Mouse (Mus musculus) liver, postnatal 0 days (tissue): ENCODE data around the gene Dnajc12. TPM values are rescaled to one million over a fixed set of nuclear protein-coding genes. Genes with fewer than 3 reads are reported as not detected.

Experiments used
- ATAC-seq: fragments of 200-750 bp; cut with Nextera tagmentation; 2 replicates; pipeline ENCODE4 v1.8.0; 2017; ENCODE audit warnings: mild to moderate bottlenecking, moderate library complexity
- DNase-seq: peaks from one replicate; pipeline ENCODE4 v3.0.0-alpha.2; 2016
- H3K27ac ChIP-seq: fragments of 300-500 bp; sonication (generic); 2 replicates; pipeline ENCODE4 v1.5.1; 2014; ENCODE audit warnings: antibody characterized with exemption, moderate library complexity, mild to moderate bottlenecking, low read depth
- H3K27me3 ChIP-seq: fragments of 300-500 bp; sonication (generic); 2 replicates; pipeline ENCODE4 v1.6.1; 2014; ENCODE audit warnings: low read length, control low read depth, mixed read lengths; ENCODE audit not compliant: insufficient read depth
- H3K36me3 ChIP-seq: fragments of 300-500 bp; sonication (generic); replicated peaks from 2 replicates; pipeline ENCODE4 v1.6.1; 2014; ENCODE audit warnings: mild to moderate bottlenecking, control low read depth, low read length, moderate library complexity, mixed read lengths; ENCODE audit not compliant: insufficient read depth
- H3K4me1 ChIP-seq: fragments of 300-500 bp; sonication (generic); 2 replicates; pipeline ENCODE4 v1.6.1; 2014; ENCODE audit warnings: antibody characterized with exemption, mild to moderate bottlenecking, control low read depth; ENCODE audit not compliant: insufficient read depth
- H3K4me2 ChIP-seq: fragments of 300-500 bp; sonication (generic); 2 replicates; pipeline ENCODE4 v1.6.1; 2014; ENCODE audit warnings: low read depth, mild to moderate bottlenecking, low read length, moderate library complexity, mixed read lengths
- H3K4me3 ChIP-seq: fragments of 300-500 bp; sonication (generic); 2 replicates; pipeline ENCODE4 v1.5.1; 2014; ENCODE audit warnings: low read depth, low read length
- H3K9ac ChIP-seq: fragments of 300-500 bp; sonication (generic); replicated peaks from 2 replicates; pipeline ENCODE4 v1.6.1; 2014; ENCODE audit warnings: mild to moderate bottlenecking, moderate library complexity
- H3K9me3 ChIP-seq: fragments of 300-500 bp; sonication (generic); 2 replicates; pipeline ENCODE4 v1.6.1; 2016; ENCODE audit warnings: mild to moderate bottlenecking, control low read depth, low read length, mixed read lengths
- CTCF ChIP-seq: sonication (generic); IDR thresholded peaks from 2 replicates; pipeline ENCODE4 v1.5.1; 2016; ENCODE audit warnings: antibody characterized with exemption, low read depth
- EP300 ChIP-seq: IDR thresholded peaks from 2 replicates; pipeline ENCODE4 v1.6.1; 2016; ENCODE audit warnings: antibody characterized with exemption, low read depth, mild to moderate bottlenecking
- WGBS: fragments of 180-500 bp; shearing (Covaris S2); extraction: QIAGEN DNeasy Blood & Tissue Kit; methylation state at CpG from one replicate; pipeline ENCODE4 v1.1.7; 2014; ENCODE audit not compliant: insufficient replicate concordance; 5-methylcytosine and 5-hydroxymethylcytosine counted together
- polyA plus RNA-seq: library from polyadenylated mRNA; unstranded; fragments of >200 nt; fragmentation: Nextera tagmentation; extraction: Ambion mirVana; gene quantifications from 2 replicates; pipeline ENCODE4 v1.2.1, GENCODE M21; 2015

Gene Dnajc12
- polyA plus RNA-seq, 1 experiment from 2014 or later = 14.8 TPM

DNA sequence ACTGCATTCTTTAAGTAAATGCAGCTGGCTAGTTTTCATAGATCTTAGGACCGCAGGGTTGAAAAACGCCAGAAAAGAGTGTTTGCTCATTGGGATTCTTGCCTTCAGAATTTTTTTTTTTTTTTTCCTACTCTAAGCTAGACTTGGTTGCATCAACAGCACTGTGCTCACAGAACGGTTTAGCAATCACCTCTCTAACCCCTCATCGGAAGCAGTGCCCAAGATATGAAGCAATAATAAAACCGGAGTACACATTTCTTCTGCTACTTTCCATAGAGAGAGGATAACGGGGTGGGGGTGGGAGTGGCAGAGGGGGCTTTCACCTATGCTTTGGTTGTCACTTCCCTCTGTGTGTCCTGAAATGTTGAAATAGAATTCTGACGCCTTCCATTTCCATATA lies 33.6 kb downstream of the Dnajc12 start:
- Histone ChIP-seq H3K9ac (no peak overlapping the region), H3K4me2 (peak overlapping the region; percentile 51), H3K27ac (0 out of 2 replicates have a peak overlapping the region, but pooled peaks have one; percentile 22), H3K36me3 (no peaks in the 10 kb centered on the region), H3K9me3 (no peaks in the 10 kb centered on the region), H3K27me3 (no peaks in the 10 kb centered on the region), H3K4me3 (0 out of 2 replicates have a peak overlapping the region, but pooled peaks have one; percentile 8), H3K4me1 (peaks cover 14% of the 10 kb centered on the region)
- DNase-seq (no peak), ATAC-seq (peak; percentile 72)
- WGBS = 34% methylated on average over 7 of the region's 7 CpGs
- no peak for TF ChIP-seq EP300
- TF ChIP-seq CTCF = no peak

DNA sequence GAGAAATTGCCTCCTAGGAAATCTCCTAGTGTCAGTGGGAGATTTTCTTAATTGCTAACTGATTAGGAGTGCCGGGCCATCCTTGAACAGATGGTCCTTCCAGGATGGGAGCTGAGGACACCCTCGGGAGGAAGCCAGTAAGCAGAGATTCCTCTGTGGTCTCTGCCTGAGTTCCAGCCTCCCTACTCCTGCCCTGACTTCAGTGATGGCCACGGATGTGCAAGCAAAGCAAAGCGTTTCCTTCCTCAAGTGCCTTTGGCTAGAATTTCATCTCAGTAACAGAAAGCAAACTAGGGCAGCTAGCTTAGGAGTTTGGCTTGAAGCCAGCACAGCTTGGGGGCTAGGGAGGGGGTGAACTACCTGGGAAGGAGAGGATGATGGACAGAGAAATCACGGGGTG lies 34.8 kb downstream of the Dnajc12 start:
- ATAC-seq = no peak
- Histone ChIP-seq H3K4me2 (no peak overlapping the region), H3K9ac (no peak overlapping the region), H3K36me3 (no peaks in the 10 kb centered on the region), H3K27me3 (no peaks in the 10 kb centered on the region), H3K4me1 (peaks cover 11% of the 10 kb centered on the region), H3K9me3 (no peaks in the 10 kb centered on the region), H3K27ac (no peak overlapping the region), H3K4me3 (no peak overlapping the region)
- WGBS = 42% methylated on average over 5 of the region's 5 CpGs
- DNase-seq = no peak
- TF ChIP-seq CTCF (no peak), EP300 (no peak)

DNA sequence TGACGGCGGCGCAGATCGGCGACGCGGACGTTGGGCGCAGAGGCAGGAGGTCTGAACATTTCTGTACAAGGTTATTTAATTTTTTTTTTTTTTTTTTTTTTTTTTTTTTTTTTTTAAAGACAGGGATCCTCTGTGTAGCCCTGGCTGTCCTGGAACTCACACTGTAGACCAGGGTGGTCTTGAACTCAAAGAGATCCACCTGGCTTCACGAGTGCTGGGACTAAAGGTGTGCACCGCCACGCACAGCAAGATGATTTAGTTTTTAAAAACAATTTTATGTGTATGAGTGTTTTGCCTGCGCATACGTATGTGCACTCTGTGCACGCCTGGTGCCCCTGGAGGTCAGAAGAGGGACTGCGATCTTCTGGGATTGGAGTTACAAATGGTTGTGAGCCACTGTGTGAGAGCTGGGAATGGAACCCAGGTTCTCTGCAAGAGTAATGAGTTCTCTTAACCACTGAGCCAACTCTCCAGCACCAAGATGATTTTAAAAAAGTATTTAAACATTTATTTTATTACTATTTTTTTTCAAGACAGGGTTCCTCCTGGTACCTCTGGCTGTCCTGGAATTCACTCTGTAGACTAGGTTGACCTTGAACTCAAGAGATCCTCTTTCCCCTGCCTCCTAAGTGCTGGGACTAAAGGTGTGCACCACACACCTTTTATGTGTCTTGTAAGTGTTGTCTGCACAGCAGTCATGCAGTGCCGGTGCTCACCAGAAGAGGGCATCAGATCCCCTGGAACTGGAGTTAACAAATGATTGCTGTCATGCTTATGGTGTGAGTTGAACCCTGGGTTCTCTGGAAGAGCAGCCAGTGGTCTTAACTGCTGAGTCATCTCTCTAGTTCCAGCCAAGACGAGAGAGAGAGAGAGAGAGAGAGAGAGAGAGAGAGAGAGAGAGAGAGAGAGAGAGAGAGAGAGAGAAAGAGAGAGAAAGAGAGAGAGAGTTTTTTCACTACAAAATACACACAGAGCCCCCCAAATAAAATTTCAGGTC lies 39.8 kb downstream of the Dnajc12 start, which contains the start of gene Gm7075:
TSS of gene Gm7075 (minus strand) at position 51 of the 997 bp plus-strand sequence.
- Histone ChIP-seq H3K36me3 (no peaks in the 10 kb centered on the region), H3K9ac (no peak within 1 kb of the TSS), H3K27me3 (no peaks in the 10 kb centered on the region), H3K4me1 (peaks cover 7% of the 10 kb centered on the region; the same call in 1 of the 2 replicates), H3K4me3 (no peak within 1 kb of the TSS), H3K4me2 (no peak within 1 kb of the TSS), H3K9me3 (no peaks in the 10 kb centered on the region), H3K27ac (no peak within 1 kb of the TSS)
- ATAC-seq = peak; percentile 46; the same call in 1 of the 2 replicates
- TF ChIP-seq CTCF = peak; percentile 84
- TF ChIP-seq EP300 = no peak
- WGBS = 83% methylated on average over 18 of the region's 18 CpGs
- DNase-seq = peak; percentile 75

DNA sequence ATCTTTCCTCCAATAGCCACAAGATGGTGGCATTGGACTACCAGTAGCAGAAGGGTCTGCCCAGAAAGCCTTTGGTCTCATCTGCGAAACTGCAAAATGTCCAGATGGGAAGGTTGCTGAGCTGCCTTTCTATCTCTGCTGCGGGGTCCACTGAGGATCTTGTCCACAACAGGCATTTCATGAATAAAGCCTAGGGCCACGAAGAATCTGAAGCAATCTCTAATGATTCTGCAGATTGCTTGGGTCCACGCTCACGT lies 40.4 kb downstream of the Dnajc12 start:
- 79% methylated on average over 5 of the region's 5 CpGs for WGBS
- TF ChIP-seq EP300 (no peak), CTCF (no peak)
- H3K4me3 ChIP-seq = no peak overlapping the region
- H3K27me3 ChIP-seq = no peaks in the 10 kb centered on the region
- no peak overlapping the region for H3K4me2 ChIP-seq
- DNase-seq (no peak), ATAC-seq (no peak)
- no peak overlapping the region for H3K27ac ChIP-seq
- H3K4me1 ChIP-seq = peaks cover 3% of the 10 kb centered on the region; the same call in 1 of the 2 replicates
- no peak overlapping the region for H3K9ac ChIP-seq
- H3K9me3 ChIP-seq = no peaks in the 10 kb centered on the region
- no peaks in the 10 kb centered on the region for H3K36me3 ChIP-seq

DNA sequence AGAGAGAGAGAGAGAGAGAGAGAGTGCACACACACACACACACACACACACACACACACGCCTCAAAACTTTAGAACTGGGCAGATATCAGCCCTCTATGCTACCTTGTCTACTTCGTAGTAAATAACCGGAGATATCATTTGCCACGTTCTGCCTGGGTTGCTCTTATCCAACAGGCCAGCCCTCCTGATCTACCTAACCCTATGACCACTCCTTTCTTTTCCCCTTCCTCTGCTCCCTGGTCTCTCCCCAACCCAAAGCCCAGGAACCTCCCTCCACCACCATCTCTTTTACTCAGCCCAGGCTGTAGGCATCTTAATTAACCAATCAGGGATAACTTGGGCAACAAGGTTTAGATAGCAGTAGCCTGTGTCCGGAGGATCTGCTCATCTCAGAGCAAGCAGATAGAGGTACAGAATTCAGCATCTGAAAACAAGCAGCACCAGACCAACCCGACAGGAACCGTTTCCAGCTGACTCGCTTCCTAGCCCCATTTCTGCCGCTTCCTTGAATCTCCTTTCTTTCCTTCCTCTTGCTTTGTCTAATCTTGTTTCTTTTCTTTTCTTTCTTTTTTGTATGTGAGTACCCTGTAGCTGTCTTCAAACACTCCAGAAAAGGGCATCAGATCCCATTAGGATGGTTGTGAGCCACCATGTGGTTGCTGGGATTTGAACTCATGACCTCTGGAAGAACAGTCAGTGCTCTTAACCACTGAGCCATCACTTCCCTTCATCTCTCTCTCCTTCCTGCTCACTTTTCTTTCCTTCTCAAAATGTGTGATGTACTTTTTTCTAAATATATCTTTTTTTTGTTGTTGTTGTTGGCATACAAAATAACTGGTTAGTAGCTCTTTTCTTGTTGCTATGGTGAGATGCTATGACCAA lies 41.6 kb downstream of the Dnajc12 start:
- H3K27me3 ChIP-seq = no peaks in the 10 kb centered on the region
- no peak for TF ChIP-seq CTCF
- TF ChIP-seq EP300 = no peak; the same call in 1 of the 2 replicates
- peaks cover 6% of the 10 kb centered on the region for H3K4me1 ChIP-seq
- WGBS = 57% methylated on average over 9 of the region's 9 CpGs
- H3K4me2 ChIP-seq = no peak overlapping the region
- peak; percentile 73 for ATAC-seq
- no peak overlapping the region for H3K9ac ChIP-seq
- no peaks in the 10 kb centered on the region for H3K36me3 ChIP-seq
- no peak overlapping the region for H3K27ac ChIP-seq
- DNase-seq = no peak
- no peaks in the 10 kb centered on the region for H3K9me3 ChIP-seq
- no peak overlapping the region for H3K4me3 ChIP-seq

DNA sequence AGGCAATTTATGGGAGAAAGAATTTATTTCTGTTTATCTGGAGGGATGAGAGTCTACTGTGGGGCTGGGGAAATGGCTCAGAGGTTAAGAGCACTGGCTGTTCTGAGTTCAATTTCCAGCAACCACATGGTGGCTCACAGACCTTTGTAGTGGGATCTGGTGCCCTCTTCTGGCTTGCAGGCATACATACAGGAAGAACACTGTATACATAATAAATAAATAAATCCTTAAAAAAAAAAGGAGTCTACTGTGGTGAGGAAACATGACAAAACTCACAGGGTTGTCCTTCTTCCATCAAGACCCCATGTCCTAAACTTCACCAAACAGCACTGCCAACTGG lies 42.2 kb downstream of the Dnajc12 start:
- Histone ChIP-seq H3K4me1 (peaks cover 6% of the 10 kb centered on the region), H3K4me2 (no peak overlapping the region), H3K9ac (no peak overlapping the region), H3K36me3 (no peaks in the 10 kb centered on the region), H3K4me3 (no peak overlapping the region), H3K27ac (no peak overlapping the region), H3K9me3 (no peaks in the 10 kb centered on the region), H3K27me3 (no peaks in the 10 kb centered on the region)
- DNase-seq = peak; percentile 48
- no peak for ATAC-seq
- TF ChIP-seq CTCF (peak; percentile 77), EP300 (no peak)
